Mouse (Mus musculus) embryonic facial prominence, embryonic 14.5 days (tissue): ENCODE measurements around the gene Tnik. TPM values are rescaled to one million over a fixed set of nuclear protein-coding genes. Genes with fewer than 3 reads are reported as not detected.

Source experiments
- ATAC-seq: fragments of 200-750 bp; cut with Nextera tagmentation; 2 replicates; pipeline ENCODE4 v1.8.0; 2017; ENCODE audit warnings: low read depth, moderate number of reproducible peaks, moderate TSS enrichment
- DNase-seq: peaks from one replicate; pipeline ENCODE4 v3.0.0-alpha.2; 2015; ENCODE audit warnings: low spot score
- H3K27ac ChIP-seq: fragments of 300-500 bp; sonication (generic); replicated peaks from 2 replicates; pipeline ENCODE4 v1.5.1; 2014; ENCODE audit warnings: low read depth, mild to moderate bottlenecking, low read length, moderate library complexity
- H3K27me3 ChIP-seq: fragments of 300-500 bp; sonication (generic); replicated peaks from 2 replicates; pipeline ENCODE4 v1.6.1; 2014; ENCODE audit warnings: low read length; ENCODE audit not compliant: control insufficient read depth, insufficient read depth
- H3K36me3 ChIP-seq: fragments of 300-500 bp; sonication (generic); 2 replicates; pipeline ENCODE4 v1.6.1; 2014; ENCODE audit warnings: low read length, mixed read lengths; ENCODE audit not compliant: control insufficient read depth, insufficient read depth
- H3K4me1 ChIP-seq: fragments of 300-500 bp; sonication (generic); 2 replicates; pipeline ENCODE4 v1.6.1; 2014; ENCODE audit warnings: antibody characterized with exemption, low read length; ENCODE audit not compliant: control insufficient read depth, insufficient read depth
- H3K4me2 ChIP-seq: fragments of 300-500 bp; sonication (generic); 2 replicates; pipeline ENCODE4 v1.6.1; 2014; ENCODE audit warnings: low read depth, mild to moderate bottlenecking, low read length, moderate library complexity, mixed read lengths
- H3K4me3 ChIP-seq: fragments of 300-500 bp; sonication (generic); 2 replicates; pipeline ENCODE4 v1.5.1; 2014; ENCODE audit warnings: low read depth, mild to moderate bottlenecking, low read length
- H3K9ac ChIP-seq: fragments of 300-500 bp; sonication (generic); 2 replicates; pipeline ENCODE4 v1.6.1; 2014; ENCODE audit warnings: low read depth, mild to moderate bottlenecking, low read length, moderate library complexity, mixed read lengths
- H3K9me3 ChIP-seq: fragments of 300-500 bp; sonication (generic); 2 replicates; pipeline ENCODE4 v1.6.1; 2016; ENCODE audit warnings: low read length; ENCODE audit not compliant: control insufficient read depth
- WGBS: fragments of 180-500 bp; shearing (Covaris S2); extraction: QIAGEN DNeasy Blood & Tissue Kit; methylation state at CpG from one replicate; pipeline ENCODE4 v1.1.7; 2014; 5-methylcytosine and 5-hydroxymethylcytosine counted together
- polyA plus RNA-seq: library from polyadenylated mRNA; unstranded; fragments of >200 nt; fragmentation: Nextera tagmentation; extraction: Ambion mirVana; gene quantifications from 2 replicates; pipeline ENCODE4 v1.2.1, GENCODE M21; 2014

Gene Tnik
- polyA plus RNA-seq, 1 experiment from 2014 or later = 19.4 TPM

DNA sequence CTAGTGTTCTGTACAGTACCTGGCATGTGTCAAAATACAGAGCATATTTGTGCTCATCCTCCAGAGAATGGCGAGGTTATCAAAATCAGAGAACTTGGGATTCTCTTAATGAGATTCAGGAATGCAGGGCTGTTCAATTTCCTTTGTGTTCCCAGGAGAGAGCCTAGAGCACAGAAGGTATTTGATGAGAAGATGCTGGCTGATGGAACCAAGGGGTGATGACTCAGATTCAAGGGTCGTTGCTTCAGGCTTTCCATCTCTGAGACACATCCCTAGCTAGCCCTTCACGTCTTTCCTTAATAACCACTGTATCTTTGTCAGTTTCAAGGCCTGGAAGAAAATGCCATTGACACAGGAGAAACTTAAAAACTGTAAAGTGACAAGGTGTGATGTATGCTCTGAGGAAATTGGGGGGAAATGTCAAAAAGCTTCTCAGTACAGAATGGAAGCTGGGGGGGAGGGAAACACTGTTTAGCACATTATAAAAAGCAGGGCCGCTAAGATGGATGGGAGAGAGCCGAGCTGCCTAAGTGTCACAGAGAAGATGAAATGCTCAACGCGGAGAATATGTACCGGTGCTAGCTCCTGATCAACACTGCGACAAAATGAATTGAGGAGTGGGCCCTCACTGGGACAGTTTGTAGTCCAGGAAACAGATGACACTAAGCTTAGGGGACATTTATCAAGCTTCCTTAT, 380.4 kb downstream of the Tnik start:
- no peaks in the 10 kb centered on the region for H3K9me3 ChIP-seq
- no peak for DNase-seq
- H3K4me1 ChIP-seq = no peaks in the 10 kb centered on the region
- no peak overlapping the region for H3K27ac ChIP-seq
- no peak for ATAC-seq
- no peak overlapping the region for H3K9ac ChIP-seq
- H3K27me3 ChIP-seq = no peaks in the 10 kb centered on the region
- no peaks in the 10 kb centered on the region; the same call in 1 of the 2 replicates for H3K36me3 ChIP-seq
- H3K4me3 ChIP-seq = no peak overlapping the region
- WGBS = 71% methylated on average over 9 of the region's 9 CpGs
- no peak overlapping the region for H3K4me2 ChIP-seq

DNA sequence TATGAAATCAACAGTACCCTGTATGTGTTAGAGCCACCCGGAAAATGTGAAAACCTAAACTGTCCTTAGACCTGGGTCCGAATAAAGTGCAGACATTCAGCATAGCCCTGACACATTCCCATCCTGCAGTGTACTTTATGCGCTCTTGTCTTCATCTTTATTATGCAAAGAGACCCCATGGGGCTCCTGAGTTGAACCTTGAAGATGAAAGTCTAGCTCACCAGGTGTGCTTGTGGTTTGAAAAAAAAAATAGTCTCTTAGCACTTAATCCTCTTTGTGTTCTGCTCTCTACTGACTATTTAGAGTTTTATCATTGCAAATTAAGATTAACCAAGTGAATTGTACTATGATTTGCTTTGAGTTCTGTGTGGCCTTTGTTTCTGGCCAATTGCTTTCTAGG, 389.6 kb downstream of the Tnik start:
- no peak for DNase-seq
- Histone ChIP-seq H3K9me3 (no peaks in the 10 kb centered on the region), H3K27me3 (no peaks in the 10 kb centered on the region), H3K36me3 (no peaks in the 10 kb centered on the region), H3K4me3 (no peak overlapping the region), H3K27ac (no peak overlapping the region), H3K4me2 (no peak overlapping the region), H3K9ac (no peak overlapping the region), H3K4me1 (no peaks in the 10 kb centered on the region)
- ATAC-seq = no peak
- 58% methylated on average over 3 of the region's 3 CpGs for WGBS

- DNase-seq (no peak), ATAC-seq (no peak)
- no peaks in the 10 kb centered on the region for H3K36me3 ChIP-seq
- no peak overlapping the region for H3K9ac ChIP-seq
- 71% methylated on average over 3 of the region's 3 CpGs for WGBS
- no peaks in the 10 kb centered on the region for H3K9me3 ChIP-seq
- H3K27me3 ChIP-seq = no peaks in the 10 kb centered on the region
- H3K4me3 ChIP-seq = no peak overlapping the region
- no peak overlapping the region for H3K4me2 ChIP-seq
- H3K4me1 ChIP-seq = no peaks in the 10 kb centered on the region
- no peak overlapping the region for H3K27ac ChIP-seq
Observed at GRCm38 (mm10) chr3:28653043-28653442, 390.0 kb downstream of the Tnik start.

- DNase-seq (no peak), ATAC-seq (no peak)
- no peaks in the 10 kb centered on the region for H3K27me3 ChIP-seq
- H3K27ac ChIP-seq = no peak overlapping the region
- H3K9ac ChIP-seq = no peak overlapping the region
- H3K36me3 ChIP-seq = no peaks in the 10 kb centered on the region
- H3K4me2 ChIP-seq = no peak overlapping the region
- H3K9me3 ChIP-seq = no peaks in the 10 kb centered on the region
- H3K4me3 ChIP-seq = no peak overlapping the region
- H3K4me1 ChIP-seq = no peaks in the 10 kb centered on the region
Observed at GRCm38 (mm10) chr3:28654740-28655139, 391.7 kb downstream of the Tnik start.

- Histone ChIP-seq H3K9ac (no peak overlapping the region), H3K9me3 (no peaks in the 10 kb centered on the region), H3K4me1 (no peaks in the 10 kb centered on the region), H3K27ac (no peak overlapping the region), H3K36me3 (no peaks in the 10 kb centered on the region), H3K4me2 (no peak overlapping the region), H3K4me3 (no peak overlapping the region), H3K27me3 (no peaks in the 10 kb centered on the region)
- no peak for DNase-seq
- 38% methylated on average over 1 of the region's 1 CpGs for WGBS
- no peak for ATAC-seq
Observed at GRCm38 (mm10) chr3:28658349-28658748, 395.3 kb downstream of the Tnik start.

DNA sequence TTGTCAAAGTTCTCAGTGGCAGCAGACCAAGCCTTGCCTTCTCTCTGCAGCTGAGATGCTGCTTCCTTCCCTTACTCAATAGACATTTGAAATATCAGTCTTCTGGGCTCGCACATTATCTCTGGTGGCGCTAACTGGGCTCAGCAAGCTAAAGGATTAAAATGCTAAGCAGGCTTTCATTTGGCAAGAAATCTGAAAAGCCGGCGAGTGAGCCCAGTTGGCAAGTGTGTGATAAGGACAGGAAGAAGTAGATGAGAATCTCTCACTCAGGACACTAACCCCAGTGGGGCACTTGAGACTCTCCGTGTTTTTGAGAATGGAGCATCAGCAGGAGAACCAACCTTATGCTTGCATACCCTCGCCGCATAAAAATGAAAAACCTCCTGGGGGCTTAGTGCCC, 417.8 kb downstream of the Tnik start:
- ATAC-seq (no peak), DNase-seq (no peak)
- no peaks in the 10 kb centered on the region for H3K36me3 ChIP-seq
- no peak overlapping the region for H3K27ac ChIP-seq
- no peak overlapping the region for H3K4me2 ChIP-seq
- no peaks in the 10 kb centered on the region for H3K4me1 ChIP-seq
- H3K9me3 ChIP-seq = no peaks in the 10 kb centered on the region
- 75% methylated on average over 7 of the region's 7 CpGs for WGBS
- H3K4me3 ChIP-seq = no peak overlapping the region
- H3K27me3 ChIP-seq = no peaks in the 10 kb centered on the region
- no peak overlapping the region for H3K9ac ChIP-seq

- Histone ChIP-seq H3K36me3 (no peaks in the 10 kb centered on the region), H3K4me3 (no peak overlapping the region), H3K4me2 (no peak overlapping the region), H3K9ac (no peak overlapping the region), H3K27ac (no peak overlapping the region), H3K9me3 (no peaks in the 10 kb centered on the region), H3K27me3 (no peaks in the 10 kb centered on the region), H3K4me1 (no peaks in the 10 kb centered on the region)
- DNase-seq = no peak
- 33% methylated on average over 6 of the region's 6 CpGs for WGBS
- no peak for ATAC-seq
Observed at GRCm38 (mm10) chr3:28681866-28682265, 418.9 kb downstream of the Tnik start.

GRCm38 (mm10) chr3:28682411-28682810, 419.4 kb downstream of the Tnik start:
- Histone ChIP-seq H3K9ac (no peak overlapping the region), H3K4me1 (no peaks in the 10 kb centered on the region), H3K4me3 (no peak overlapping the region), H3K9me3 (no peaks in the 10 kb centered on the region), H3K36me3 (no peaks in the 10 kb centered on the region), H3K27me3 (no peaks in the 10 kb centered on the region), H3K27ac (no peak overlapping the region), H3K4me2 (no peak overlapping the region)
- WGBS = 68% methylated on average over 3 of the region's 3 CpGs
- DNase-seq (no peak), ATAC-seq (no peak)

DNA sequence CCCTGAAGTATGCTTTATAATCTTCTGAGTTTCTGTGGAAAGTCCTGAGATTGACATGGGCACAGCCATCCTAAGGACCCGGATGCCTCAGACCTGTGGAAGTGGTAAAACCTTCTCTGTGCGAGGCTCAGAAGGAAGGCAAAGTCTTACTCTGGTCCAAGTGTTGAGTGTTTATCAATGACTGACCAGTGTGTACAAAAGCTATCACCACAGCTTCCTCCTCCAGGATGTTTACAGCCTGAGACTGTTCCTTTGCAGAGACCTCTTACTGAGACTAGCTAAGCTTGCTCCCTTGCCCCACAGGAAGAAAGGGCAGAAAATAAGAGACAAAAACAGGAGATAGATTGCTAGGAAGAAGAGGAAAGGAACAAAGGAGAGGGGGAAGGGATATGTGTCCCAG, 422.5 kb downstream of the Tnik start:
- Histone ChIP-seq H3K9ac (no peak overlapping the region), H3K27ac (no peak overlapping the region), H3K4me3 (no peak overlapping the region), H3K4me2 (no peak overlapping the region), H3K27me3 (no peaks in the 10 kb centered on the region), H3K4me1 (no peaks in the 10 kb centered on the region), H3K36me3 (no peaks in the 10 kb centered on the region), H3K9me3 (no peaks in the 10 kb centered on the region)
- ATAC-seq = no peak
- no peak for DNase-seq
- 89% methylated on average over 2 of the region's 2 CpGs for WGBS
